Mouse (Mus musculus) megakaryocyte, embryonic 14.5 days (primary cell): Measurements from ENCODE around the gene Map2k1.
"Not testable (repeated sequence)": the region's sequence is repeated elsewhere in the genome, so short reads cannot be mapped to it uniquely, and the experiment has no call there.

Experiments used
- FLI1 ChIP-seq: IDR thresholded peaks from 2 replicates; pipeline ENCODE4 v1.6.1; 2012; ENCODE audit warnings: low read length, inconsistent platforms, mixed read lengths
- GATA1 ChIP-seq: IDR thresholded peaks from 3 replicates; pipeline ENCODE4 v1.6.1; 2012; ENCODE audit warnings: mixed read lengths, low read length, inconsistent platforms, borderline replicate concordance

DNA sequence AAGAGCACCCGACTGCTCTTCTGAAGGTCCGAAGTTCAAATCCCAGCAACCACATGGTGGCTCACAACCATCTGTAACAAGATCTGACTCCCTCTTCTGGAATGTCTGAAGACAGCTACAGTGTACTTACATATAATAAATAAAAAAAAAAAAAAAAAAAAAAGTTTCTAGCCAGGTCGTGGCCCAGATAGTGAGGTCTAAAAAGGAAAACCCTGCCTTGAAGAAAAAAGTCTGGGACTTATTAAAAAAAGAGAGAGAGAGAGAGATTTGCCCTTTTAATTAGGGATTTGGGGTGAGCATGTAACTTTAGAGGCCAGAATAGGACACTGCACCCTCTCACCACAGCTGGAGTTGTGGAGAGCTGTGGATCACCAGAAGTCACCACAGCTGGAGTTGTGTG, 83.5 kb downstream of the Map2k1 start:
- TF ChIP-seq GATA1, FLI1: not testable (repeated sequence)
